Mouse (Mus musculus): ENCODE results near the gene Olfr1197. TPM values are rescaled to one million over a fixed set of nuclear protein-coding genes. Genes with fewer than 3 reads are reported as not detected.

The Olfr1197 gene
- polyA plus RNA-seq (2015; fragmentation: Nextera tagmentation; extraction: Ambion mirVana): not detected in 2 replicates

DNA sequence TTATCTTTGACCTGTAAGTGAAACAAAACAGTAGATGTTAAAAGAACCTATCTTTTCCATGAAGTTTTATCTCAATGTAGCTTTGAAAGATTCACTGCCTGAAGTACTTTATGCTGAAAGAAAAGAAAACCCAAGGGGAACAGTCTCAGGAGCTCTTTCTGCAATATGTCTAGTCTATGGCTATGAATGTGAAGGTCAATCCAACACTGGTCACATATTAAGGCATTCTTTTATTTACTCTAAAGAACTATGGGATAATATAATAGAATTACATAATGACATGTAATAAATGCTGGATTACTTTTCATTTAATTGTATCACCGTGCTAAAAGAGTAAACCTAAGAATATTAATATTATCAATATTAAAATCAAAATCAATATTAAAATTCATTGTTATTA, at the start of gene Olfr1197:
Gene Olfr1197, minus strand, starts transcription at position 101 of the 400 bp plus-strand sequence.
- Histone ChIP-seq H3K4me2 (no peak within 1 kb of the TSS), H3K36me3 (no peaks in the 10 kb centered on the region), H3K27me3 (replicated peaks) (no peaks in the 10 kb centered on the region), H3K9ac (no peak within 1 kb of the TSS), H3K9me3 (no peaks in the 10 kb centered on the region), H3K27ac (replicated peaks) (no peak within 1 kb of the TSS), H3K4me3 (no peak within 1 kb of the TSS), H3K4me1 (no peaks in the 10 kb centered on the region)
- ATAC-seq (ENCODE audit: extremely low read depth, insufficient number of reproducible peaks, low FRiP score, low TSS enrichment): no peak
- WGBS: 70% methylated on average over 1 of the region's 1 CpGs

DNA sequence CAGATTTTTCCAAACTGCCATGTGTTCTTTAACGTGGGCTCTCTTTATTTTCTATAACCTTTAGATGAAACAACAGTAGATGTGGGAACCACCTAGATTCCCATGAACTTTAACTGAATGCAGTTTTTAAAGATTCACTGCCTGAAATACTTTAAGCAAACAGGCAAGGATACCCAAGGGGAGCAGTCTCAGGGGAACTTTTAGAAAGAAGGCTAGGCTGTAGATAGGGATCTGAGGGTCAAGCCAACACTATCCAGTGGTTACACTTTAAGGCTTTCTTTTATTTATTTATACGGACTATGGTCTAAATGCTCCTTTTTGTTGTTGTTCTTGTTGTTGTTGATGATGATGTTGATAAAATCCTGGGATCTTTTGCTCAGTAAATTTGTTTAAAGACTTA, 38.2 kb upstream of the Olfr1197 start, which contains the start of gene Olfr1200:
Gene Olfr1200, minus strand, starts transcription at position 101 of the 400 bp plus-strand sequence.
- Histone ChIP-seq H3K9ac (no peak within 1 kb of the TSS), H3K4me3 (no peak within 1 kb of the TSS), H3K4me2 (no peak within 1 kb of the TSS), H3K4me1 (no peaks in the 10 kb centered on the region), H3K36me3 (no peaks in the 10 kb centered on the region), H3K27ac (replicated peaks) (no peak within 1 kb of the TSS), H3K27me3 (replicated peaks) (no peaks in the 10 kb centered on the region), H3K9me3 (no peaks in the 10 kb centered on the region)
- WGBS: 64% methylated on average over 2 of the region's 2 CpGs
- ATAC-seq (ENCODE audit: extremely low read depth, insufficient number of reproducible peaks, low FRiP score, low TSS enrichment): no peak

- Histone ChIP-seq H3K4me3 (no peak within 1 kb of the TSS), H3K9ac (no peak within 1 kb of the TSS), H3K27me3 (replicated peaks) (no peaks in the 10 kb centered on the region), H3K9me3 (0 out of 2 replicates have a peak, but pooled peaks cover 7% of the 10 kb centered on the region), H3K36me3 (no peaks in the 10 kb centered on the region), H3K4me1 (no peaks in the 10 kb centered on the region), H3K4me2 (no peak within 1 kb of the TSS), H3K27ac (replicated peaks) (no peak within 1 kb of the TSS)
- 81% methylated on average over 2 of the region's 2 CpGs for WGBS
- ATAC-seq (ENCODE audit: extremely low read depth, insufficient number of reproducible peaks, low FRiP score, low TSS enrichment): no peak
Measured at GRCm38 (mm10) chr2:88760369-88760768, 28.2 kb upstream of the Olfr1197 start, which contains the start of gene Olfr1199. Gene Olfr1199 (minus strand): TSS chr2:88760469.

GRCm38 (mm10) chr2:88751270-88751669, 19.1 kb upstream of the Olfr1197 start, which contains the start of gene Olfr1198:
Gene Olfr1198 (minus strand): TSS chr2:88751370.
- no peak for ATAC-seq (ENCODE audit: extremely low read depth, insufficient number of reproducible peaks, low FRiP score, low TSS enrichment)
- H3K9ac ChIP-seq: no peak within 1 kb of the TSS
- no peaks in the 10 kb centered on the region for H3K4me1 ChIP-seq
- H3K27ac ChIP-seq (replicated peaks): no peak within 1 kb of the TSS
- H3K4me3 ChIP-seq: no peak within 1 kb of the TSS
- H3K27me3 ChIP-seq (replicated peaks): no peaks in the 10 kb centered on the region
- H3K4me2 ChIP-seq: no peak within 1 kb of the TSS
- H3K9me3 ChIP-seq: no peaks in the 10 kb centered on the region
- WGBS: 79% methylated on average over 2 of the region's 2 CpGs
- no peaks in the 10 kb centered on the region for H3K36me3 ChIP-seq

- Histone ChIP-seq H3K9me3 (peaks cover 5% of the 10 kb centered on the region; the same call in 1 of the 2 replicates), H3K4me2 (no peak overlapping the region), H3K4me3 (no peak overlapping the region), H3K36me3 (no peaks in the 10 kb centered on the region), H3K27ac (replicated peaks) (no peak overlapping the region), H3K27me3 (replicated peaks) (no peaks in the 10 kb centered on the region), H3K9ac (no peak overlapping the region), H3K4me1 (no peaks in the 10 kb centered on the region)
- ATAC-seq (ENCODE audit: extremely low read depth, insufficient number of reproducible peaks, low FRiP score, low TSS enrichment): no peak
- 71% methylated on average over 3 of the region's 3 CpGs for WGBS
Measured at GRCm38 (mm10) chr2:88743379-88743778, 11.2 kb upstream of the Olfr1197 start.

DNA sequence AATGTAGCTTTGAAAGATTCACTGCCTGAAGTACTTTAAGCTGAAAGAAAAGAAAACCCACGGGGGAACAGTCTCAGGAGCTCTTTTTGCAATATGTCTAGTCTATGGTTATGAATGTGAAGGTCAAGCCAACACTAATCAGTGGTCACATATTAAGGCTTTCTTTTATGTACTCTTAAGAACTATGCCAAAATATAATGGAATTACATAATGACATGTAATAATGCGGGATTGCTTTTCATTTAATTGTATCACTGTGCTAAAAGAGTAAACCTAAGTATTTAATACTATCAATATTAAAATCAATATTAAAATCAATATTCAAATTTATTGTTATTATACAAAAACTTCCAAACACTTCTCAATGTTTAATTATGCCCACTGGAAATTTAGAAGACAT, 27.7 kb downstream of the Olfr1197 start, which contains the start of gene Olfr1196:
Gene Olfr1196, minus strand, starts transcription at position 101 of the 400 bp plus-strand sequence.
- H3K9me3 ChIP-seq: no peaks in the 10 kb centered on the region
- ATAC-seq (ENCODE audit: extremely low read depth, insufficient number of reproducible peaks, low FRiP score, low TSS enrichment): no peak
- 71% methylated on average over 2 of the region's 2 CpGs for WGBS

GRCm38 (mm10) chr2:88689087-88689486, 43.1 kb downstream of the Olfr1197 start, which contains the start of gene Olfr1195:
Gene Olfr1195 (minus strand): TSS chr2:88689187.
- ATAC-seq (ENCODE audit: extremely low read depth, insufficient number of reproducible peaks, low FRiP score, low TSS enrichment): no peak
- H3K36me3 ChIP-seq: no peaks in the 10 kb centered on the region
- no peaks in the 10 kb centered on the region for H3K4me1 ChIP-seq
- H3K27ac ChIP-seq (replicated peaks): no peak within 1 kb of the TSS
- no peak within 1 kb of the TSS for H3K4me3 ChIP-seq
- peaks cover 6% of the 10 kb centered on the region for H3K9me3 ChIP-seq
- no peak within 1 kb of the TSS for H3K4me2 ChIP-seq
- no peaks in the 10 kb centered on the region for H3K27me3 ChIP-seq (replicated peaks)
- no peak within 1 kb of the TSS for H3K9ac ChIP-seq

More for the DNA sequence above, 27.7 kb downstream of the Olfr1197 start, which contains the start of gene Olfr1196:
- Histone ChIP-seq H3K4me2 (no peak within 1 kb of the TSS), H3K36me3 (no peaks in the 10 kb centered on the region), H3K9ac (no peak within 1 kb of the TSS), H3K4me3 (no peak within 1 kb of the TSS), H3K4me1 (no peaks in the 10 kb centered on the region), H3K27ac (replicated peaks) (no peak within 1 kb of the TSS), H3K27me3 (replicated peaks) (no peaks in the 10 kb centered on the region)

Other genes with a start within 250 kb of the Olfr1197 start
- gene Olfr1184, start 248.8 kb downstream of the Olfr1197 start, polyA plus RNA-seq (2015; fragmentation: Nextera tagmentation; extraction: Ambion mirVana): not detected in 2 replicates
- gene Olfr1185-ps1, start 239.0 kb downstream of the Olfr1197 start, polyA plus RNA-seq (2015; fragmentation: Nextera tagmentation; extraction: Ambion mirVana): not detected in 2 replicates
- not detected in 2 replicates for gene Olfr1186, start 213.8 kb downstream of the Olfr1197 start, polyA plus RNA-seq (2015; fragmentation: Nextera tagmentation; extraction: Ambion mirVana)
- not detected in 2 replicates for gene Olfr1188, start 175.4 kb downstream of the Olfr1197 start, polyA plus RNA-seq (2015; fragmentation: Nextera tagmentation; extraction: Ambion mirVana)
- not detected in 2 replicates for gene Olfr1189, start 145.9 kb downstream of the Olfr1197 start, polyA plus RNA-seq (2015; fragmentation: Nextera tagmentation; extraction: Ambion mirVana)
- gene Olfr1191-ps1, start 91.8 kb downstream of the Olfr1197 start, polyA plus RNA-seq (2015; fragmentation: Nextera tagmentation; extraction: Ambion mirVana): not detected in 2 replicates
- gene Olfr1192-ps1, start 83.9 kb downstream of the Olfr1197 start, polyA plus RNA-seq (2015; fragmentation: Nextera tagmentation; extraction: Ambion mirVana): not detected in 2 replicates
- gene Olfr1193, start 56.7 kb downstream of the Olfr1197 start, polyA plus RNA-seq (2015; fragmentation: Nextera tagmentation; extraction: Ambion mirVana): not detected in 2 replicates
- gene Olfr1195, start 43.2 kb downstream of the Olfr1197 start, polyA plus RNA-seq (2015; fragmentation: Nextera tagmentation; extraction: Ambion mirVana): not detected in 2 replicates
- not detected in 2 replicates for gene Olfr1196, start 27.8 kb downstream of the Olfr1197 start, polyA plus RNA-seq (2015; fragmentation: Nextera tagmentation; extraction: Ambion mirVana)
- gene Olfr1198, start 19.0 kb upstream of the Olfr1197 start, polyA plus RNA-seq (2015; fragmentation: Nextera tagmentation; extraction: Ambion mirVana): not detected in 2 replicates
- gene Olfr1199, start 28.1 kb upstream of the Olfr1197 start, polyA plus RNA-seq (2015; fragmentation: Nextera tagmentation; extraction: Ambion mirVana): not detected in 2 replicates
- gene Olfr1200, start 38.1 kb upstream of the Olfr1197 start, polyA plus RNA-seq (2015; fragmentation: Nextera tagmentation; extraction: Ambion mirVana): not detected in 2 replicates
- not detected in 2 replicates for gene Olfr1201, start 60.7 kb upstream of the Olfr1197 start, polyA plus RNA-seq (2015; fragmentation: Nextera tagmentation; extraction: Ambion mirVana)
- gene Olfr1202, start 82.1 kb upstream of the Olfr1197 start, polyA plus RNA-seq (2015; fragmentation: Nextera tagmentation; extraction: Ambion mirVana): not detected in 2 replicates
- not detected in 2 replicates for gene Olfr1205, start 97.4 kb upstream of the Olfr1197 start, polyA plus RNA-seq (2015; fragmentation: Nextera tagmentation; extraction: Ambion mirVana)
- not detected in 2 replicates for gene Olfr1204, start 116.9 kb upstream of the Olfr1197 start, polyA plus RNA-seq (2015; fragmentation: Nextera tagmentation; extraction: Ambion mirVana)
- gene Olfr1206, start 130.9 kb upstream of the Olfr1197 start, polyA plus RNA-seq (2015; fragmentation: Nextera tagmentation; extraction: Ambion mirVana): not detected in 2 replicates
- not detected in 2 replicates for gene Olfr1208, start 169.9 kb upstream of the Olfr1197 start, polyA plus RNA-seq (2015; fragmentation: Nextera tagmentation; extraction: Ambion mirVana)
- gene Olfr1209, start 182.8 kb upstream of the Olfr1197 start, polyA plus RNA-seq (2015; fragmentation: Nextera tagmentation; extraction: Ambion mirVana): not detected in 2 replicates
- gene Olfr1211, start 205.7 kb upstream of the Olfr1197 start, polyA plus RNA-seq (2015; fragmentation: Nextera tagmentation; extraction: Ambion mirVana): not detected in 2 replicates
- not detected in 2 replicates for gene Olfr1212, start 221.6 kb upstream of the Olfr1197 start, polyA plus RNA-seq (2015; fragmentation: Nextera tagmentation; extraction: Ambion mirVana)
- not detected in 2 replicates for gene Gm13762, start 247.9 kb upstream of the Olfr1197 start, polyA plus RNA-seq (2015; fragmentation: Nextera tagmentation; extraction: Ambion mirVana)

All from heart, embryonic 13.5 days (tissue).